Mouse (Mus musculus) intestine, embryonic 14.5 days (tissue): Measurements from ENCODE around the gene 3110082I17Rik. TPM values are rescaled to one million over a fixed set of nuclear protein-coding genes. Genes with fewer than 3 reads are reported as not detected.

Experiments used
- ATAC-seq: fragments of 200-750 bp; cut with Nextera tagmentation; replicated peaks from 2 replicates; pipeline ENCODE4 v1.8.0; 2017; ENCODE audit warnings: low read depth, moderate number of reproducible peaks, moderate TSS enrichment, moderate library complexity; ENCODE audit not compliant: low FRiP score, low TSS enrichment
- DNase-seq: peaks from one replicate; pipeline ENCODE4 v3.0.0-alpha.2; 2018; ENCODE audit warnings: low spot score
- H3K27ac ChIP-seq: fragments of 300-500 bp; sonication (generic); 2 replicates; pipeline ENCODE4 v1.5.1; 2014; ENCODE audit warnings: low read depth, mild to moderate bottlenecking, control low read depth
- H3K27me3 ChIP-seq: fragments of 300-500 bp; sonication (generic); replicated peaks from 2 replicates; pipeline ENCODE4 v1.6.1; 2014; ENCODE audit warnings: low read length, control low read depth; ENCODE audit not compliant: control insufficient read depth, insufficient read depth
- H3K36me3 ChIP-seq: fragments of 300-500 bp; sonication (generic); 2 replicates; pipeline ENCODE4 v1.6.1; 2014; ENCODE audit warnings: low read length, control low read depth; ENCODE audit not compliant: control insufficient read depth, insufficient read depth
- H3K4me1 ChIP-seq: fragments of 300-500 bp; sonication (generic); replicated peaks from 2 replicates; pipeline ENCODE4 v1.6.1; 2014; ENCODE audit warnings: low read length, control low read depth, mixed read lengths; ENCODE audit not compliant: control insufficient read depth, insufficient read depth
- H3K4me2 ChIP-seq: fragments of 300-500 bp; sonication (generic); 2 replicates; pipeline ENCODE4 v1.6.1; 2014; ENCODE audit warnings: low read length
- H3K4me3 ChIP-seq: fragments of 300-500 bp; sonication (generic); 2 replicates; pipeline ENCODE4 v1.5.1; 2014; ENCODE audit warnings: low read depth, low read length, control low read depth, mixed read lengths
- H3K9ac ChIP-seq: fragments of 300-500 bp; sonication (generic); 2 replicates; pipeline ENCODE4 v1.6.1; 2014; ENCODE audit warnings: mild to moderate bottlenecking, low read length
- H3K9me3 ChIP-seq: fragments of 300-500 bp; sonication (generic); 2 replicates; pipeline ENCODE4 v1.6.1; 2016; ENCODE audit warnings: low read length, control low read depth; ENCODE audit not compliant: control insufficient read depth
- WGBS: fragments of 180-500 bp; shearing (Covaris S2); extraction: QIAGEN DNeasy Blood & Tissue Kit; methylation state at CpG from one replicate; pipeline ENCODE4 v1.1.7; 2014; 5-methylcytosine and 5-hydroxymethylcytosine counted together
- polyA plus RNA-seq: library from polyadenylated mRNA; unstranded; fragments of >200 nt; fragmentation: Nextera tagmentation; extraction: Ambion mirVana; gene quantifications from 2 replicates; pipeline ENCODE4 v1.2.1, GENCODE M21; 2014

Gene 3110082I17Rik
- polyA plus RNA-seq, 1 experiment from 2014 or later, result 44.4 TPM

- DNase-seq (peak; percentile 92), ATAC-seq (0 out of 2 replicates have a peak, but pooled peaks have one; percentile 9)
- Histone ChIP-seq H3K4me2 (no peak overlapping the region), H3K4me3 (no peak overlapping the region), H3K9ac (no peak overlapping the region), H3K4me1 (peaks cover 14% of the 10 kb centered on the region), H3K27ac (no peak overlapping the region), H3K27me3 (no peaks in the 10 kb centered on the region), H3K9me3 (no peaks in the 10 kb centered on the region), H3K36me3 (no peaks in the 10 kb centered on the region)
- WGBS, result 35% methylated on average over 19 of the region's 19 CpGs
Observed at GRCm38 (mm10) chr5:139355235-139355772, 105.0 kb downstream of the 3110082I17Rik start.

- Histone ChIP-seq H3K27ac (no peak overlapping the region; the same call in 1 of the 2 replicates), H3K4me2 (peak overlapping the region; percentile 12; the same call in 1 of the 2 replicates), H3K4me1 (peaks cover 14% of the 10 kb centered on the region), H3K9ac (no peak overlapping the region), H3K9me3 (no peaks in the 10 kb centered on the region), H3K36me3 (no peaks in the 10 kb centered on the region), H3K27me3 (no peaks in the 10 kb centered on the region), H3K4me3 (no peak overlapping the region)
- WGBS, result 83% methylated on average over 11 of the region's 11 CpGs
- ATAC-seq (peak; percentile 26; the same call in 1 of the 2 replicates), DNase-seq (no peak)
Observed at GRCm38 (mm10) chr5:139353946-139354345, 106.4 kb downstream of the 3110082I17Rik start.

GRCm38 (mm10) chr5:139353496-139353895 is 106.8 kb downstream of the 3110082I17Rik start:
- no peak overlapping the region for H3K4me3 ChIP-seq
- peak overlapping the region; percentile 12; the same call in 1 of the 2 replicates for H3K4me2 ChIP-seq
- H3K27me3 ChIP-seq, result no peaks in the 10 kb centered on the region

GRCm38 (mm10) chr5:139352317-139352716 is 108.0 kb downstream of the 3110082I17Rik start, which contains the start of gene Cyp2w1:
TSS of gene Cyp2w1 (plus strand) at chr5:139352617.
- H3K9ac ChIP-seq, result 0 out of 2 replicates have a peak within 1 kb of the TSS, but pooled peaks have one; percentile 7
- H3K4me2 ChIP-seq, result peak within 1 kb of the TSS; percentile 25; the same call in 1 of the 2 replicates
- H3K27me3 ChIP-seq, result no peaks in the 10 kb centered on the region
- 41% methylated on average over 6 of the region's 6 CpGs for WGBS
- no peaks in the 10 kb centered on the region for H3K9me3 ChIP-seq
- ATAC-seq (no peak), DNase-seq (no peak)
- H3K4me1 ChIP-seq, result peaks cover 14% of the 10 kb centered on the region
- no peak within 1 kb of the TSS for H3K4me3 ChIP-seq
- no peaks in the 10 kb centered on the region for H3K36me3 ChIP-seq
- peak within 1 kb of the TSS; percentile 70 for H3K27ac ChIP-seq

More at GRCm38 (mm10) chr5:139353496-139353895, 106.8 kb downstream of the 3110082I17Rik start:
- ATAC-seq, result no peak
- 55% methylated on average over 10 of the region's 10 CpGs for WGBS
- no peak overlapping the region; the same call in 1 of the 2 replicates for H3K27ac ChIP-seq
- peak; percentile 76 for DNase-seq
- no peaks in the 10 kb centered on the region for H3K36me3 ChIP-seq
- H3K9ac ChIP-seq, result no peak overlapping the region
- no peaks in the 10 kb centered on the region for H3K9me3 ChIP-seq
- H3K4me1 ChIP-seq, result peaks cover 14% of the 10 kb centered on the region

GRCm38 (mm10) chr5:139351628-139352027 is 108.7 kb downstream of the 3110082I17Rik start:
- no peak overlapping the region for H3K9ac ChIP-seq
- no peaks in the 10 kb centered on the region for H3K9me3 ChIP-seq
- ATAC-seq (peak; percentile 18; the same call in 1 of the 2 replicates), DNase-seq (peak; percentile 66)
- no peak overlapping the region for H3K4me3 ChIP-seq
- H3K27ac ChIP-seq, result peak overlapping the region; percentile 70
- 18% methylated on average over 8 of the region's 8 CpGs for WGBS
- H3K4me2 ChIP-seq, result peak overlapping the region; percentile 25; the same call in 1 of the 2 replicates
- no peaks in the 10 kb centered on the region for H3K36me3 ChIP-seq
- H3K4me1 ChIP-seq, result peaks cover 16% of the 10 kb centered on the region
- no peaks in the 10 kb centered on the region for H3K27me3 ChIP-seq

- no peaks in the 10 kb centered on the region for H3K27me3 ChIP-seq
- H3K9ac ChIP-seq, result no peak within 1 kb of the TSS
- 50% methylated on average over 5 of the region's 5 CpGs for WGBS
- H3K36me3 ChIP-seq, result no peaks in the 10 kb centered on the region
- H3K4me3 ChIP-seq, result no peak within 1 kb of the TSS
- peaks cover 17% of the 10 kb centered on the region for H3K4me1 ChIP-seq
- peak within 1 kb of the TSS; percentile 25; the same call in 1 of the 2 replicates for H3K4me2 ChIP-seq
- H3K27ac ChIP-seq, result peak within 1 kb of the TSS; percentile 70
- no peaks in the 10 kb centered on the region for H3K9me3 ChIP-seq
- DNase-seq, result no peak
- ATAC-seq, result no peak
Observed at GRCm38 (mm10) chr5:139351134-139351533, 109.2 kb downstream of the 3110082I17Rik start, which contains the start of gene Cox19. TSS of gene Cox19 (minus strand) at chr5:139351418.

GRCm38 (mm10) chr5:139349713-139350112 is 110.6 kb downstream of the 3110082I17Rik start:
- Histone ChIP-seq H3K27me3 (no peaks in the 10 kb centered on the region), H3K4me2 (no peak overlapping the region), H3K4me1 (peaks cover 23% of the 10 kb centered on the region), H3K9me3 (no peaks in the 10 kb centered on the region), H3K36me3 (no peaks in the 10 kb centered on the region), H3K4me3 (no peak overlapping the region), H3K27ac (peak overlapping the region; percentile 54; the same call in 1 of the 2 replicates), H3K9ac (no peak overlapping the region)
- WGBS, result 62% methylated on average over 6 of the region's 6 CpGs
- ATAC-seq (no peak), DNase-seq (no peak)

- H3K9ac ChIP-seq, result no peak overlapping the region
Observed at GRCm38 (mm10) chr5:139347225-139347624, 113.1 kb downstream of the 3110082I17Rik start.

More at GRCm38 (mm10) chr5:139347225-139347624, 113.1 kb downstream of the 3110082I17Rik start:
- Histone ChIP-seq H3K4me2 (no peak overlapping the region), H3K27ac (peak overlapping the region; percentile 69; the same call in 1 of the 2 replicates), H3K27me3 (no peaks in the 10 kb centered on the region), H3K4me3 (no peak overlapping the region), H3K4me1 (peaks cover 22% of the 10 kb centered on the region), H3K36me3 (peaks cover 8% of the 10 kb centered on the region), H3K9me3 (no peaks in the 10 kb centered on the region)
- ATAC-seq (no peak), DNase-seq (no peak)
- WGBS, result 56% methylated on average over 1 of the region's 1 CpGs
